Mouse (Mus musculus): ENCODE data around the gene Slc25a17.

Slc25a17 gene

DNA sequence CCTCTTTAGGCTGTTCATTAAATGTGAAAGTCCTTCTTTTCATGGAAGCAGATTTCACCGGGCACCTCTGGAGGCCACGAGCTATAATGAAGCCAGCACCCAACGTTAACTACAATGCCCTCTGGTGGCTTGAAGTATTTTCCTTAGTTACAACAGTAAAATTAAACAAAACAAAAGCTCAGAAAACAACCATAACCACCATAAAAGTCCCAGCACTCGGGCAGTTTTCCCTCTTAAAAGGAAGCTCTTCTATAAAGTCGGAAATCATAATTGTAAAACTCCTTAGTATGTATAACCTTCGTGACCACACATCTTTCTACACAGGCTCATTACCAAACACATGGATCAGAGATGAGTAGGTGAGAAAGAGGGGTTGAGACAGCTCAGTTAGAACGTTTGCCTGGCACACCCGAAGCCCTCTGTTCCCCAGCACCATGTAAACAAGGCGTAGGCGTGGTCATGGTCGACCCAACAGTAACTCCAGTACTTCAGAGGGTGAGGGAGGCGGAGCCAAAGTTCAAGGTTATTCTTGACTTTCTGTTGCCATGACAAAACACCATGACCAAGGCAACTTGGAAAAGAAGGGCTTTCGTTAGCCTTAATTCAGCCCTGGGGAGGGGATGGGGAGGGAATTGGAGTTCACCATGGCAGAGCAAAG is 58.3 kb downstream of the Slc25a17 start:
- DNase-seq (ENCODE audit: inconsistent age in 2 of 2, low spot score in 1 of 2): peak in 1 of 2 experiments; percentile 83

GRCm38 (mm10) chr15:81301193-81302070 is 59.2 kb downstream of the Slc25a17 start:
- peak; percentile 39 to 60 for DNase-seq (ENCODE audit: inconsistent age in 2 of 2, low spot score in 1 of 2)

DNA sequence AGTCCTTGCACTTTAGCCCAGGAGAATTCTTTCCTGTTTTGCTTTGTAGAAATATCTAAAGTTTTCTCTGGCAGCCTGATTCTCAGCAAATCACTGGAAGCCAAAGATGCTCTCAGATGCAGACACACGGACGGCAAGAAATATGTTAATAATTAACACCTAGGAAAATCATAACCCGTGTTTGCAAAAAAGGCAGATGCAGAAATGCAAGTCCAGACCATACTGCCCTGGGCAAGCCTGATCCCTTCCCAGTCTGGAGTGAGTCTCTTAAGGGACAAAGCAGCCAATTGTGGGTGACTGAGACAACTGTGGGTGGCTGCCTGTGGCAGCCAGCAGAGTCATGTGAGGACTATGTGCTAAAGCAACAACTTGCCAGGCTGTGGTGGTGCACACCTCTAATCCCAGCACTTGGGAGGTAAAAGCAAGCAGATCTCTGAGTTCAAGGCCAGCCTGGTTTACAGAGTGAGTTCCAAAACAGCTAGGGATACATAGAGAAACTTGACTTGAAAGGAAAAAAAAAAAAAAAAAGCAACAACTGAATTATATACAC is 60.0 kb downstream of the Slc25a17 start:
- no peak for DNase-seq (ENCODE audit: inconsistent age in 2 of 2, low spot score in 1 of 2)

GRCm38 (mm10) chr15:81299549-81299948 is 61.1 kb downstream of the Slc25a17 start:
- DNase-seq (ENCODE audit: inconsistent age in 2 of 2, low spot score in 1 of 2): peak in 1 of 2 experiments; percentile 57

- DNase-seq (ENCODE audit: inconsistent age in 2 of 2, low spot score in 1 of 2): peak in 1 of 2 experiments; percentile 72
Observed at GRCm38 (mm10) chr15:81298213-81298612, 62.4 kb downstream of the Slc25a17 start.

- no peak for DNase-seq (ENCODE audit: inconsistent age in 2 of 2, low spot score in 1 of 2)
Observed at GRCm38 (mm10) chr15:81297543-81297942, 63.1 kb downstream of the Slc25a17 start.

DNA sequence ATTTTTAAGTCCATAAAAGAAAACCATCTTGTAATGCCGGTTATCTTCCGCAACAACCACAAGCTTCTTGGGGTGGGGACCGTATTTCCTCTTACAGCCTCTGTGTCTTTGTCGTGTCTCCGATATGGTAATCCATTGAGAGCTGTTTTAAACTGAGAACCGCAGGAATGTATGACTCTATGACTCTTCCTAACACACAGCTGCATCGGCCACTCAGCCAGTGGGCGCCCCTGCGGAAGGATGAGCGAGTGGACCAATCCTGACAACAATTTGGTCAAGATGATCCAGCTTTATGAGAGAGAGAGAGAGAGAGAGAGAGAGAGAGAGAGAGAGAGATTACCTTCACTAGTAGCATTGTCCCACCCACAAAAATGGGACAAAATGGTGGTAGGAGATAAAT is 65.7 kb downstream of the Slc25a17 start:
- DNase-seq (ENCODE audit: inconsistent age in 2 of 2, low spot score in 1 of 2): no peak

- DNase-seq (ENCODE audit: inconsistent age in 2 of 2, low spot score in 1 of 2): no peak
Observed at GRCm38 (mm10) chr15:81294386-81294785, 66.2 kb downstream of the Slc25a17 start.

DNA sequence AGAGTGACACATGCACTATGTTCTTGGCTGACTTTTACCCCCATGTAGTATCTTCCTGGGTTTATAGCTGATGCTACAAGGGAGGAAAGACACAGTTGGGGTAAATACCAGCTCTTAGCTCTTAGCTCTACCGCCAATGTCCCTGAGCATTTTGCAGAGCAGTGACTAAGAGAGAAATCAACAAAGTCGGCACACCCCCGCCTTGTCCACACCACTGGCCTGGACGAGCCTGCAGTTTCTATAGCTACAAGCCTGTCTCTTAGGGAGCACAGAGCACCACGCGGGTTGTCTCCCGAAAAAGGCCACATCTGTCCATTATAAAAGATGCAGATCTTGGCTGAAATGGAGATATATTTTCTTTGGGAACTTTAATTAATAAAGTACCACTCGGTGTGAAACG is 69.9 kb downstream of the Slc25a17 start:
- peak in 1 of 2 experiments; percentile 50 for DNase-seq (ENCODE audit: inconsistent age in 2 of 2, low spot score in 1 of 2)

DNA sequence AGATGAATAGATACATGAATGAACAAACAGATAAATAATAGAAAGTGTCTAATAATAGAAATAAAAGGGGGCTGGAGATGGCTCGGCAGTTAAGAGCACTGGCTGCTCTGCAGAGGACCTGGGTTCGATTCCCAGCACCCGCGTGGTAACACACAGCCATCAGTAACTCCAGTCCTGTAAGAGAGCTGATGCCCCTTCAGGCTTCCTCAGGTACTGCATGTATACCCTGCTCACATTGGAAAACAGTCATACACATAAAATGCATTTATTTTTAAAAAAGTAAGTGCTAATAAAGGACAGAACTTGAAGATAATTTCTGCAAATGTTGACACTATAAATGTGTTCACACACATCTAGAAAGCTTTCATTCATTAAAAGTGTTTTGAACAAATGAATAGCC is 70.4 kb downstream of the Slc25a17 start:
- DNase-seq (ENCODE audit: inconsistent age in 2 of 2, low spot score in 1 of 2): no peak

DNA sequence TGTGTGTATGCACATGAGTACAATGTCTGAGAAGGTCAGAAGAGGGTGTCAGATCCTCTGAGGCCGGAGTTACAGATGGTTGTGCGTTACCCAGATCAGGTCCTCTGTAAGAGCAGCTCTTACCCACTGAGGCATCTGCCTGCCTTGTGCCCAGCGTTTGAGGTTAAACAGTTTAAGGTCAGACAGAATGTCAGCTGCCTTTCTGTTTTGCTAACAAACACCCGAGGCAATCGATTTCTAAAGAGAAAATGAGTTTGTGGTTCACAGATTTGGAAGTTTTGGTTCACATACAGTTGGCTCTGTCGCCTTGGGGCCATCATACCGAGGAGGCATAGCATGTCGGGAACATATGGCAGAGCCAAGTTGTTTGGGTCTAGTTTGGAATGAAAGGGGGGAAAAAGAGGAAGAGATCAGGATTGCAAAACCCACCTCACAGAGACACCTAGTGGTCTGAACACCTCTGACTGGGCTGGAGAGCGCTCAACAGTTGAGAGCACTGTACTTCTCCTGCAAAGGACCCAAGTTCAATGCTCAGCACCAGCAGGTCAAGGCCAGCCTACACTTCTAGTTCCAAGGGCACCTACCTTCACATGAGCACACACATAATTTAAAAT is 76.4 kb downstream of the Slc25a17 start:
- DNase-seq (ENCODE audit: inconsistent age in 2 of 2, low spot score in 1 of 2): peak in 1 of 2 experiments; percentile 58

DNA sequence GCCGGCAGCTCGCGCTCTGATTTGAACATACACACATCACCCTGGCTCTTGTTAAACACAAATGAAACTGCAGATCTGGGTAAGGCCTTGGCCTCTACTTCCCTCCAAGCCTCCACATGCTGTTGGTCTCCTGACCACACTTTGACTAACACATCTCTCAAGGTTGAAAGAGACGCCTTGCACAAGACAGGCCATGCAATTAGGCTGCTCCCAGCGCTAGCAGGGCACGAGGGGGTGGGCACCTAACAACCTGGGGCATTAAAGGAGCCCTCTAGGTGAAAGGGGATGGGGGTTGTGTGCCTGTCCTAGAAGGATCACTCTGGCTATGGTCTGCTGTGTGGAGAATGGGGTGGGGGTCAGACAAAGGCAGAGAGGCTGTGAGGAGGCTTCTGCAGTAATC is 81.9 kb downstream of the Slc25a17 start:
- peak in 1 of 2 experiments; percentile 71 for DNase-seq (ENCODE audit: inconsistent age in 2 of 2, low spot score in 1 of 2)

GRCm38 (mm10) chr15:81277928-81278327 is 82.7 kb downstream of the Slc25a17 start:
- no peak for DNase-seq (ENCODE audit: inconsistent age in 2 of 2, low spot score in 1 of 2)

DNA sequence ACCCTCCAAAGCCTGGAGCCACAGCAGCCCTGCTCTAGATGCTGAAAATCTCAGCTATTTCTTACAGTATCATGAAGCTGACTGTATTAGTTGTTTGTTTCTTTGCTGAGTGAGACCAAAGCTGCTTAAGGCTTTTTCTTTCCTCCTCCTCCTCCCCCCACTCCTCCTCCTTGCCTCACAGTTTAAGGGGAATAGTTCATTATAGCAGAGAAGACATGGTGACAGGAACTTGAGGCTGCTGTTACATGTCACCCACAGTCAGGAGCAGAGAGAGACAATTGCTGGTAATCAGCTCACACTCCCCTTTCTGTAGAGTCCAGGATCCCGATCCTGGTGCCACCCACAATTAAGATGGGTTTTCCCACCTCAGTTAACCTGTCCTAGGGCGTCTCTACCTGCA is 87.3 kb downstream of the Slc25a17 start:
- DNase-seq (ENCODE audit: inconsistent age in 2 of 2, low spot score in 1 of 2): no peak

- peak; percentile 61 to 81 for DNase-seq (ENCODE audit: inconsistent age in 2 of 2, low spot score in 1 of 2)
Observed at GRCm38 (mm10) chr15:81272305-81273053, 88.1 kb downstream of the Slc25a17 start.
